Mouse (Mus musculus): ENCODE data around the gene Prcd.
"Not testable (repeated sequence)": the region's sequence is repeated elsewhere in the genome, so short reads cannot be mapped to it uniquely, and the experiment has no call there.

The Prcd gene

GRCm38 (mm10) chr11:116669787-116670365 lies 16.5 kb downstream of the Prcd start:
- DNase-seq (ENCODE audit: low spot score), result peak; percentile 36

DNA sequence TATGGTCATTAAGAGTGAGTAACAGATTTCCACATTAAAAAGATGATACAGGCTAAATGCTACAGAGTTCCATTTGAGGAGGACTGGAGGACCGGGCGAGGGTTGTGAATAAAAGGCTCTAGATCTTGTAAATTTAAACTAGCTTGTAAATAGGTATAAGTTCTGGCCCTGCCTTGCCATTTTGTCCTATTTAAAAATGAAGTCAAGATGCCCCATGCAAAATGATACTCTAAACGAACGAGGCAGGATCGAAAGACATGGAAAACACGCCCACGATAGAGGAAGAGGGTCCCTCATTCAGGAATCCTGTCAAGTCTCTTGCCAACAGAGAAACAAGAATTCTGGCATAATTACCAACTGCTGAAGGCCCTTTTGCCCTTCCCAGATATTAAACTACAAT lies 17.1 kb downstream of the Prcd start:
- DNase-seq (ENCODE audit: low spot score), result no peak

GRCm38 (mm10) chr11:116671112-116671844 lies 17.9 kb downstream of the Prcd start:
- peak; percentile 97 for DNase-seq (ENCODE audit: low spot score)

- no peak for DNase-seq (ENCODE audit: low spot score)
Observed at GRCm38 (mm10) chr11:116671845-116672434, 18.6 kb downstream of the Prcd start.

GRCm38 (mm10) chr11:116672595-116672994 lies 19.3 kb downstream of the Prcd start:
- DNase-seq (ENCODE audit: low spot score), result no peak

DNA sequence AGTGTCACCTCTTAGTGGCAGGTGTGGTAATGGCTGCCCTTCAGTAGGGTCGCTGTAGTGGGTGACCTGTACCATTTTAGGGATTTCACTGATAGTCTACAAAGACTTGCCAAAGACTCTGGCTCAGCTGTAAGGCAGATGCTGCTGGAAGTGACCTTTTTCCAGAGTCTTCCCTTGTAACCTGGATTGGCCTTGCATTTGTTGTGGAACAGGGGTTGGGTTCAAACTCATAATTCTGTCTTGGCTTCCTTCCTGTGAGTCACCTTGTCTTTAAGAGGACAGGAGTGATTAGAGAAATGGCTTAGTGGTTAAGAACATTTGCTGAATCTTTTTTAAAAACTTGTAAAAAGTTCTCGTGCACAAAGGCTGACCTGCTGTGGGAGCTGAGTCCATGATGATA lies 20.1 kb downstream of the Prcd start:
- no peak for DNase-seq (ENCODE audit: low spot score)

DNA sequence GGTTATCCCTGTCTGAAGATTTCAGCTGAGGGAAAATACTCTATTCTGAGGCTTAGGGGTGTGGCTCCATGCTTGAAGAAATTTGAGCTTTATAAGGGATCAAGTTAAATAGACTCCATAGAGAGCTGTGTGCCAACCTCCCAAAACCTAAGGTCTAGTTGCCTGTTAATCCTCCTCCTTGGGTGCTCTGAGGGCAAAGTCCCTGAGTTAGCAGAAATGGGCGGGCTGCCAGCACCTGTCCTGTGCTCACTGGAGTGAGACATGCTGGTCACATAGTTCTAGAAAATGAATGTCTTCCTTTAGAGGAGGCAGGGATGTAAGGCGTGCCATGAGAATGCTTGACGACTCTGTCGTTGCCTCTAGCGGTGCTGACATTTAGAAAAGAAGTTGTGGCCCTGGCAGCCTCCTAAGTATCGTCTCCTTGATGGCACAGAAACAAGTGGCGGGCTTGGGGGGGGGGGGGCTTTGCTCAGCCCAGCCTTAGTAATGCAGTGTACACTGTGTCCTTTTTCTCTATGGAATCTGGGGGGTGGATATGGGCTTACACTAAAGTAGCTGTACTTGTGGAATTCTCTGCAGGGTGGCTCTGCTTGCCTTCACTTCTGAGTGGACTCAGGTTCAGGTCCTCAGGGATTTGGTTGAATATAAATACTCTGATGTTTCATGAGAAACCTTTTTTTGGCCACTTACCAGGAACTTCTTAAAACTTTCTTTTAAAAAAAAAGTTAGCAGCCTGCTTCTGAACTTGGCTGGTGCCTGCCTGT lies 21.5 kb downstream of the Prcd start:
- no peak for DNase-seq (ENCODE audit: low spot score)

GRCm38 (mm10) chr11:116675429-116675828 lies 22.1 kb downstream of the Prcd start:
- DNase-seq (ENCODE audit: low spot score), result not testable (repeated sequence)

DNA sequence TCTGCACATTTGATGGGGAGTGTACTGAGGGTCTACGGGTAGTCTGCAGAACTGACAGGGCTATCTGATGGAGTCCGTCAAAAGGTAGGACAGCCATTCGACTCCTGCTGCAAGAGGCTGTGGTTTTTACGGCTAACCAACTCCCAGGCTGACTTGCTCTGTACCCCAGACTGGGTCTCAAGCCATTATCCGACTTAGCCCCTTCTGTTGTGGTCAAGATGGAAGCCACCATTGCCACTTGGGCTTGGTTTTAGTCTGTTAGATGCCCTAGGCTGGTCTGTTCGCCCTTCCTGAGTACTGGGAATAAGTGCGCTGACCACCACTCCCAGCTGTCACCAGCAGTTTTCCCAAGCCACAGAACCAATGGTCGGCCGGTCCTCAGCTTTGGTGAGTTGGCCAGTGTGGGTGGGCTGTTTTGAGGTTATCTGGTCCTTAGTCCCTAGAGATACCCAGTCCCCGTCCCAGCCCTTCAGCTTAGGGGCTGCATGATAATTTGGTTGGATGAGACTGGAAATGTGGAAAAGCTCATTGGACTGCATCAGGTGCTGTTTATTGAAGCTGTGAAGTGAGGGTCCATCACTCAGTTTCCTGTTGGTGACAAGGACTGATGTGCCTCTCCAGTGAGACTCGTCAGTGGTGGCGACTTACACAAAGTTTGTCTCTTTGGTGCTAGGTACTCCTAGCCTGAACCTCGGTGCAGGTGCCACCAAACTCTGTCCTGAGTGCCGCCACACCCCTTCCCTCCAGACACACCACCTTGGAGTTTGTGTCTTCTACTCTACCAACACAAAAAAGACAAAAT lies 23.0 kb downstream of the Prcd start:
- no peak for DNase-seq (ENCODE audit: low spot score)

- no peak for DNase-seq (ENCODE audit: low spot score)
Observed at GRCm38 (mm10) chr11:116677711-116678441, 24.5 kb downstream of the Prcd start.

DNA sequence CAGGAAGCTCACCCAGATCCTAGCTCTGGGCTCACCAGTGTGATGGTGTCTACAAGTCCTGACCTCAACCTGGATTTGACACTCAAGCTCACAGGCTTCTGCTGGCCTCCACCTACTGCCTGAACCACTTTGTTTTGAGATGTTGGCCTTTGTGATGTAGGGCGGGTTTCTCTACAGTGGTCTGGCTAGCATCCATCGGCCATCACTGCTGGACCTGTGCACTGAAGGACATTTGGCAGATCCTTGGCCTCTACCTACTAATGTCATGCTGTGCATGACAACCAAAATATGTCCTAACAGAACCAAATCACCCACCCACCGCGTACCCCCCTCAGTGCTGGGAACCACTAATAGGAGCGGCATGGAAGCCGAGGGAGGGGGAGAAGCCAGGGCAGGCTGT lies 25.8 kb downstream of the Prcd start:
- DNase-seq (ENCODE audit: low spot score), result no peak

DNA sequence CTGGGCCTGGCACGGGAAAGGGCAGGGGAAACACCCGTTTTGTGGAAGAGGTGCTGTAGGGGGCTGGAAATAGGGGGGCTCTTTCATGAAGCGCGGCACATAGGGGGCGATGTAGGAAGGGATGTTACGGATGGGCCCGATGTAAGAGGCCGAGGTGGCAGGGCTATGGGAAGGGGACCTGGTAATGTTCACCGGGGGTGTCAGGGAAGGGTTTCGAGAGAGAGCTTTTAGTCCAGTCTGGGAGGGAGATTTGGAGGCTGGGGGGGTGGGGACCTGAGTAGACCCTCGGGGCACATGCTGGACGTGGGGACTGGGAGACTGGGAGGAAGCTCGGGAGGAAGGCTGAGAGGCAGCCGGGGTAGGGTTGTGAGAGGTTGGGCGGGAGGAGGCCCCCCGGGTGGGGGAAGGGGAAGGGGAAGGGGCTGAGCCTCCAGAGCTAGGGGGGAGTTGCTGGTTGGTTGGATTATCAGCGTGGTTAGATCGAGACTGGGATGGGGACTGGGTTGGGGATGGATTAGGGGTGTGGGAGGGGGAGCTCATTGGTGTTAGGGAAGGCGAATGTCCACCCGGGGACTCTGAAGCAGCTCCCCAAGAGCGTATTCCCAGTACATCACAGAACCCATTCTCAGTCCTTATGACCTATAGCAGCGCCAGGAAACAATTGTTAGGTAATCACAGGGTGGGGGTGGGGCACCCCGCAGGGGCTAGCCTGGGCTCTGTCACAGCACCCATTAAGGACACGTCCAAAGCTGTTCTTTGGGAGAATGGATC lies 27.2 kb downstream of the Prcd start:
- no peak for DNase-seq (ENCODE audit: low spot score)

- DNase-seq (ENCODE audit: low spot score), result no peak
Observed at GRCm38 (mm10) chr11:116681147-116681546, 27.8 kb downstream of the Prcd start.

- no peak for DNase-seq (ENCODE audit: low spot score)
Observed at GRCm38 (mm10) chr11:116682501-116683144, 29.3 kb downstream of the Prcd start.

DNA sequence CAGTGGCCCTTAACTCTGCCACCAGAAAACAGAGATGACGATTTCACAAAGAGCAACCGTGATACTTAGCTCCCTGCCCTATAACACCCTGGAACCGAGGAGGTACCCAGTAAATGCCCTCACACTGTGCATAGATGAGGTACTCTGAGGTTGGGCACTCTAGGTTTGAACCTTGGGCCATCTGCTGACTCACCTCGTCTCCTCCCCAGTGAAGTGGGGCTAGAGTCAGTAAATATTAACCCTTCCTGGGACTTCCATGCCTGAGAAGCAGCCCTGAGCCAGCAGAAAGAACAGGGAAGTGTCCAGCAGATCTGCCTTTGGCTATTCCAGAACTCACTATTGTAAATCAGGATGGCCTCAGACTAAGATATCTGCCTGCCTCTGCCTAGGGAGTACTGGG lies 30.4 kb downstream of the Prcd start:
- DNase-seq (ENCODE audit: low spot score), result no peak

GRCm38 (mm10) chr11:116685729-116686128 lies 32.4 kb downstream of the Prcd start:
- DNase-seq (ENCODE audit: low spot score), result no peak

DNA sequence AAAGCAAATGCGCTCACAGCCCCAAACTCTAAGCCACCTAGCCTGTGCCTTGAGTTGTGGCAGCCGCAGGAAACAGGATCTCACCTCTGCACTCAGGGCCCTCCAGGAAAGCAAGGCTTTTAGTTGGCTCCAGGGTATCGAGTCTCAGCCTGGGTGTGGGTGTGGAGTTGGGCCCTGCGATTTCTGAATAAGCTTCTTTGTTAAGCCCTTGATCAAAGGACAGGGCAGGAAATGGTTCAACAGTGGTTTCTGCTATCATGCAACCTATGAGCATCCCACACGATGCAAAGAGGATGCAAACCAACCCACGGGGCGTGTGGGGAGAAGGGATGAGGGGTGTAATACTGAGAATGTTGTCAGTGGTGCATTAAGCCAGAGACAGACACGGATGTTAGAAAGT lies 34.6 kb downstream of the Prcd start:
- DNase-seq (ENCODE audit: low spot score), result peak; percentile 64

DNA sequence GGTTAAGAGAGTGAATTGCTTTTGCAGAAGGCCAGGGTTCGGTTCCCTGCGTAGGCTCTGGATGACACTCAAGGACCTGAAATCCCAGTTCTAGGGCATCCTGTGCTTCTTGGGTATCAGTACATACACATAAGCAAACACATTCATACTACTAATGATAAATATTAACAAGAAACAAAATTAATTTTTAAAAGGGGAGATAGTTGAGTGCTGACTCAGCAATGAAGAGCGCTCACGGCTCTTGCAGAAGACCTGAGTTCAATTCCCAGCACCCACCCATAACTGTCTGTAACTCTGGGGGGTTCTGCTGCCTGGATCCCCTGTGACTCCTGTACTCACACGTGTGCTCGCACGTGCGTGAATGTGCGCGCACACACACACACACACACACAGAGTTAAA lies 36.3 kb downstream of the Prcd start:
- no peak for DNase-seq (ENCODE audit: low spot score)

GRCm38 (mm10) chr11:116690701-116691575 lies 37.6 kb downstream of the Prcd start:
- DNase-seq (ENCODE audit: low spot score), result no peak
